Mouse (Mus musculus): ENCODE measurements around the gene Akap3. TPM values are rescaled to one million over a fixed set of nuclear protein-coding genes. Genes with fewer than 3 reads are reported as not detected.

Gene Akap3
- not detected for polyA plus RNA-seq (2017; shearing (Covaris generic))

DNA sequence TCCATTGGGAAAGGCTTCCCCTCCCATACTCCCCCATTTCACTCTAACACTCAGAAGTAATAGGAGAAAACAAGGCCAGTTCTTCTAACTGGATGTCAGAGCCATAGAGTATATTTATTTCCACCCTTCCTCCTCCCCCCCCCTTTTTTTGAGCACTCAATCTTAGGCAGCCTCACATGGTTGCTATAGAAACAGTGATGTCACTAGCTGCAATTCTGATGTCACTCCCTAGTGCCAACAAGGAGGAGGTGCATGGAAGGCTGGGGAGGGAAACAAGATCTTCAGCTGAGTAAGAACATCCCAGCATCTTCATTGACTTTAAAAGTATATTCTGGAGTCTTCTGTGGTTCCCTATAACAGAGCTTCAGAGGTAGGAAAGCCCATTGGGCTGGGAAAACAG is at the start of gene Akap3:
Gene Akap3 (plus strand): TSS at position 218 of the 400 bp plus-strand sequence.

DNA sequence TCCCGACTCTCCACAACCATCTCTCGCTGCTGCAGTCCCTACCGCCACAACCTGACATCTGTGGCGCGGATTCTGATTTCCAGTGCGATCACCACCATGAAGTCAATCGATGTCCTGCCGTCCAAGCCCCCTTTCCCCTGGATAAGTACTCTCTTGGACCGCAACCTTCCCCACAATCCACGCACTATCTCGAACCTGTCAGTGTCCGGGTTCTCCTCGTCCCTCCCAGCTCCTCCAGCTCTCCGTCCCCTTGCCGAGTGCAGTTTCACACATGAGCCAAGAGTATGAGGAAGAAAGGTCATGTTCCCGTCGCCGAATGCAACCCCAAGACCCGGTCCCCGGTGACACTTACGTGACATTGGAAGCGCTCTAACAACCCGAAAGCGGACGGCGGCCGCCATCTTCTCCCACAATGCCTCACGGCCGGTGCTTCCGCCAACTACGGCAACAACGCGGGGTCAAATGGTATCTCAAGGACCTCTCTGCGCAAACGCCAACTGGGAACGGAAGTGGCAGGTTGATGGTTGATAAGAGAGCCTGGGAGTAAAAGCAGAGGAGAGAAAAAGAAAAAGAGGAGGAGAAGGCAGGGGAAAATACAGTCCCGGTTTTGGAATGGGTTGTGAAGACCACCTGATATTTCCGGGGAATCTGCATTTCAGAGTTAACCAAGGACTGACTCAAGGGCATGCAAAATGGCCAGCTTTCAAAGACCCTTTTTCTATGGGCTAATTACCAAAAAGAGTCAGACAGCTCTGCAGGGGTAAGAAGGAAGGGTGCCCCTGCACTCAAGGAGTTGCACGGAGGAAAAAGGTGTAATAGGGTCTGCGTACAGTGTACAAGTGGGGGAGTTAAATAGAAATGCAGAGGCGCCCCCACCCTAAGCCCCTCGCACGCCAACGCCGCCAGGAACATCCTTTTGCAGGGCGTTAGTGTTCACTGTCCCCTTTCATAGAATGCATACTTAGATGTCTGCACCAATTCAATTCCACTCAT is 3.9 kb upstream of the Akap3 start, which contains the start of gene Ndufa9:
Gene Ndufa9 (minus strand): TSS at position 425 of the 993 bp plus-strand sequence.

DNA sequence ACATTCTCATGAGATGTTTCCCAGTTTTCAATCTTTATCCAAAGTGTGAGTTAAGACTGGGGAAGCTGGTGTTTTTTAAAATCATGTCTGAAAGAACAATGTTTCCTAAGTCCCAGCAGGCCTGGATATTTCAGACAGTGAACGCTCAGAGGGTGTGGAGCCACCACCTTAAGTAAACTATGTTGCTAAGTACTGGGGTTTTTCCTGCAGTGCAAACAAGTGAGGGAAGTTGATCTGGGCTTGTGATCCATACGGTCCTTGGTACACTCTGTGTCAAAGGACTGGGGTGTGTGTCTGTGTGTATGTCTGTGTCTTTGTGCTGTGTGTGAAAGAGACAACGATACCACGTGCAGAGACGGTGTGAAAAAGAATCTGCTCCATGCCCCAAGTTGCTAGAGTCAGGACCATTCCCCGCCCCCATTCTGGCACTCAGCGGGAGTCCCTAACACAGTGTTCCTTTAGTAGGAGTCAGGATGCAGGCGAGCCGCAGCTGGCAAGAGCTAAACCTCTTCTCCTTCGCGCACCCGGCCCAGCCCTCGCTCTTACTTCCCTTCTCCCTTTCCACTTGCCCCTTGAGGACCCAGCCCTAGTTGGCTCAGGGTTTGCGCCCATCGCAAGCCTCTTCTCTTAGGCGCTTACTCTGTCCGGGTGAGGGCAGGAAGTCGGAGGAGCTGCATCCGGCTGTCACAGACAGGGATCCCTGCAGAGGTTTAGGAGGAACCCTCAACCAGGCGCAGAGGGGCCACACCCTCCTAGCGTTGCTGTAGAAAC is 68.4 kb downstream of the Akap3 start, which contains the start of gene Dyrk4:
Gene Dyrk4 (minus strand): TSS at position 729 of the 771 bp plus-strand sequence.

Other genes with a start within 250 kb of the Akap3 start
- gene Kcna1, start 206.7 kb upstream of the Akap3 start, polyA plus RNA-seq (2017; shearing (Covaris generic)): 0.11 TPM
- gene Kcna6, start 112.4 kb upstream of the Akap3 start, polyA plus RNA-seq (2017; shearing (Covaris generic)): not detected
- gene Ndufa9, start 4.0 kb upstream of the Akap3 start, polyA plus RNA-seq (2017; shearing (Covaris generic)): 151 TPM
- gene Dyrk4, start 68.7 kb downstream of the Akap3 start, polyA plus RNA-seq (2017; shearing (Covaris generic)): 0.85 TPM
- 3.4 TPM for gene Rad51ap1, start 86.5 kb downstream of the Akap3 start, polyA plus RNA-seq (2017; shearing (Covaris generic))
- 10.0 TPM for gene D6Wsu163e, start 86.9 kb downstream of the Akap3 start, polyA plus RNA-seq (2017; shearing (Covaris generic))
- gene Fgf6, start 162.5 kb downstream of the Akap3 start, polyA plus RNA-seq (2017; shearing (Covaris generic)): not detected
- not detected for gene Fgf23, start 219.8 kb downstream of the Akap3 start, polyA plus RNA-seq (2017; shearing (Covaris generic))

Measured in CD4-positive, CD25-positive, alpha-beta regulatory T cell (primary cell).